Mouse (Mus musculus) cortical plate, adult 2 months (tissue): ENCODE measurements around the gene Fam20a.

Experiments
- CTCF ChIP-seq: fragments of 200-500 bp; IDR thresholded peaks from 2 replicates; pipeline ENCODE4 v1.5.1; 2011; ENCODE audit warnings: mild to moderate bottlenecking, control low read depth, low read length; ENCODE audit not compliant: insufficient read depth; ENCODE audit errors: extremely low read depth
- POLR2A ChIP-seq: fragments of 200-500 bp; IDR thresholded peaks from 2 replicates; pipeline ENCODE4 v1.6.1; 2011; ENCODE audit warnings: mild to moderate bottlenecking, low read length, control low read depth; ENCODE audit not compliant: insufficient read depth; ENCODE audit errors: extremely low read depth

GRCm38 (mm10) chr11:109720809-109721319, 1.2 kb downstream of the Fam20a start:
- TF ChIP-seq POLR2A (no peak), CTCF (no peak)
